Mouse (Mus musculus): ENCODE results near the gene Borcs8. TPM values are rescaled to one million over a fixed set of nuclear protein-coding genes. Genes with fewer than 3 reads are reported as not detected.

Borcs8 gene
- 104 and 117 TPM in 2 replicates for polyA plus RNA-seq (2012; rRNA removed)

GRCm38 (mm10) chr8:70139026-70139857 lies at the start of gene Borcs8, which contains the start of the genes Rfxank and Mef2b:
Gene Borcs8, plus strand, starts transcription at chr8:70139499.
Gene Rfxank, minus strand, starts transcription at chr8:70139154.
Gene Mef2b, plus strand, starts transcription at chr8:70139711.
- Histone ChIP-seq H3K4me3 (ENCODE audit: control insufficient read depth, low read depth, low read length) (peak within 1 kb of the TSS; percentile 98), H3K36me3 (ENCODE audit: control insufficient read depth, insufficient read depth, low read length) (no peaks in the 10 kb centered on the region), H3K27me3 (ENCODE audit: control insufficient read depth, insufficient read depth, low read length) (no peaks in the 10 kb centered on the region), H3K27ac (ENCODE audit: control insufficient read depth, insufficient read depth, low read depth, low read length) (peak within 1 kb of the TSS; percentile 75), H3K4me1 (ENCODE audit: control insufficient read depth, insufficient read depth, low read length) (peaks cover 4% of the 10 kb centered on the region)
- TF ChIP-seq POLR2A (IDR thresholded peaks at IDR 0.05; ENCODE audit: control insufficient read depth, low read depth, low read length) = peak; percentile 60
- TF ChIP-seq CTCF (IDR thresholded peaks at IDR 0.05; ENCODE audit: control insufficient read depth, insufficient read depth, insufficient replicate concordance, low read depth, low read length) = no peak

- Histone ChIP-seq H3K4me1 (ENCODE audit: control insufficient read depth, insufficient read depth, low read length) (peaks cover 10% of the 10 kb centered on the region), H3K27ac (ENCODE audit: control insufficient read depth, insufficient read depth, low read depth, low read length) (no peak overlapping the region), H3K4me3 (ENCODE audit: control insufficient read depth, low read depth, low read length) (no peak overlapping the region), H3K27me3 (ENCODE audit: control insufficient read depth, insufficient read depth, low read length) (no peaks in the 10 kb centered on the region), H3K36me3 (ENCODE audit: control insufficient read depth, insufficient read depth, low read length) (no peaks in the 10 kb centered on the region)
- TF ChIP-seq POLR2A (IDR thresholded peaks at IDR 0.05; ENCODE audit: control insufficient read depth, low read depth, low read length) = no peak
- no peak for TF ChIP-seq CTCF (IDR thresholded peaks at IDR 0.05; ENCODE audit: control insufficient read depth, insufficient read depth, insufficient replicate concordance, low read depth, low read length)
Measured at GRCm38 (mm10) chr8:70092786-70093185, 46.5 kb upstream of the Borcs8 start.

GRCm38 (mm10) chr8:70099276-70099675 lies 40.0 kb upstream of the Borcs8 start:
- Histone ChIP-seq H3K4me1 (ENCODE audit: control insufficient read depth, insufficient read depth, low read length) (no peaks in the 10 kb centered on the region), H3K36me3 (ENCODE audit: control insufficient read depth, insufficient read depth, low read length) (no peaks in the 10 kb centered on the region)
- TF ChIP-seq POLR2A (IDR thresholded peaks at IDR 0.05; ENCODE audit: control insufficient read depth, low read depth, low read length) (no peak), CTCF (IDR thresholded peaks at IDR 0.05; ENCODE audit: control insufficient read depth, insufficient read depth, insufficient replicate concordance, low read depth, low read length) (no peak)

GRCm38 (mm10) chr8:70100241-70100640 lies 39.1 kb upstream of the Borcs8 start:
- Histone ChIP-seq H3K4me1 (ENCODE audit: control insufficient read depth, insufficient read depth, low read length) (no peaks in the 10 kb centered on the region), H3K4me3 (ENCODE audit: control insufficient read depth, low read depth, low read length) (no peak overlapping the region), H3K27ac (ENCODE audit: control insufficient read depth, insufficient read depth, low read depth, low read length) (no peak overlapping the region), H3K27me3 (ENCODE audit: control insufficient read depth, insufficient read depth, low read length) (no peaks in the 10 kb centered on the region), H3K36me3 (ENCODE audit: control insufficient read depth, insufficient read depth, low read length) (no peaks in the 10 kb centered on the region)
- TF ChIP-seq CTCF (IDR thresholded peaks at IDR 0.05; ENCODE audit: control insufficient read depth, insufficient read depth, insufficient replicate concordance, low read depth, low read length) (no peak), POLR2A (IDR thresholded peaks at IDR 0.05; ENCODE audit: control insufficient read depth, low read depth, low read length) (no peak)

More at GRCm38 (mm10) chr8:70099276-70099675, 40.0 kb upstream of the Borcs8 start:
- Histone ChIP-seq H3K27ac (ENCODE audit: control insufficient read depth, insufficient read depth, low read depth, low read length) (no peak overlapping the region), H3K4me3 (ENCODE audit: control insufficient read depth, low read depth, low read length) (no peak overlapping the region), H3K27me3 (ENCODE audit: control insufficient read depth, insufficient read depth, low read length) (no peaks in the 10 kb centered on the region)

- TF ChIP-seq POLR2A (IDR thresholded peaks at IDR 0.05; ENCODE audit: control insufficient read depth, low read depth, low read length) (no peak), CTCF (IDR thresholded peaks at IDR 0.05; ENCODE audit: control insufficient read depth, insufficient read depth, insufficient replicate concordance, low read depth, low read length) (peak; percentile 43; the same call in 1 of the 2 replicates)
- Histone ChIP-seq H3K4me3 (ENCODE audit: control insufficient read depth, low read depth, low read length) (no peak overlapping the region), H3K27ac (ENCODE audit: control insufficient read depth, insufficient read depth, low read depth, low read length) (no peak overlapping the region), H3K36me3 (ENCODE audit: control insufficient read depth, insufficient read depth, low read length) (no peaks in the 10 kb centered on the region), H3K27me3 (ENCODE audit: control insufficient read depth, insufficient read depth, low read length) (no peaks in the 10 kb centered on the region), H3K4me1 (ENCODE audit: control insufficient read depth, insufficient read depth, low read length) (no peaks in the 10 kb centered on the region)
Measured at GRCm38 (mm10) chr8:70104506-70104905, 34.8 kb upstream of the Borcs8 start.

DNA sequence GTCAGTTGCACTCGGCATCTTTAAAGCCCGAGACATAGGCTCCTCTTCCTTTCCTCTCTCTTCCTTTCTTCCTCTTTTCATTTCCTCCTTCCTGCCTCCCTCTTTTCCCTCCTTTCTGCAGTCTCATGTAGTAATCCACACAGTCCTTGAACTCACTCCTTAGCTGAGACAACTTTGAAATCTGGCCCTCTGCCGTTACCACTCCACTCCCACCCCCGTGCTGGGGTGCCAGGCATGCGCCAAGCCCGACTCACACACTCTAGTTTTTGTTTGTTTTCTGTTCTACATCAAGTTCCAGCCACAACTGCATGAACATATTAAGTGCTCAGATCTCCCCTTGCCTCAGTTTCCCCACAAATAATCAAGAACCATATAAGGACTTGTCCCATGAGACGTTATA lies 34.4 kb upstream of the Borcs8 start:
- TF ChIP-seq POLR2A (IDR thresholded peaks at IDR 0.05; ENCODE audit: control insufficient read depth, low read depth, low read length) (no peak), CTCF (IDR thresholded peaks at IDR 0.05; ENCODE audit: control insufficient read depth, insufficient read depth, insufficient replicate concordance, low read depth, low read length) (no peak)
- H3K27ac ChIP-seq (ENCODE audit: control insufficient read depth, insufficient read depth, low read depth, low read length) = no peak overlapping the region
- no peaks in the 10 kb centered on the region for H3K36me3 ChIP-seq (ENCODE audit: control insufficient read depth, insufficient read depth, low read length)
- H3K4me3 ChIP-seq (ENCODE audit: control insufficient read depth, low read depth, low read length) = no peak overlapping the region
- no peaks in the 10 kb centered on the region for H3K4me1 ChIP-seq (ENCODE audit: control insufficient read depth, insufficient read depth, low read length)
- no peaks in the 10 kb centered on the region for H3K27me3 ChIP-seq (ENCODE audit: control insufficient read depth, insufficient read depth, low read length)

GRCm38 (mm10) chr8:70110451-70110850 lies 28.8 kb upstream of the Borcs8 start:
- TF ChIP-seq CTCF (IDR thresholded peaks at IDR 0.05; ENCODE audit: control insufficient read depth, insufficient read depth, insufficient replicate concordance, low read depth, low read length) (no peak), POLR2A (IDR thresholded peaks at IDR 0.05; ENCODE audit: control insufficient read depth, low read depth, low read length) (no peak)
- peaks cover 13% of the 10 kb centered on the region for H3K4me1 ChIP-seq (ENCODE audit: control insufficient read depth, insufficient read depth, low read length)
- no peaks in the 10 kb centered on the region; the same call in 1 of the 2 replicates for H3K27me3 ChIP-seq (ENCODE audit: control insufficient read depth, insufficient read depth, low read length)
- no peaks in the 10 kb centered on the region for H3K36me3 ChIP-seq (ENCODE audit: control insufficient read depth, insufficient read depth, low read length)
- H3K4me3 ChIP-seq (ENCODE audit: control insufficient read depth, low read depth, low read length) = no peak overlapping the region; the same call in 1 of the 2 replicates
- H3K27ac ChIP-seq (ENCODE audit: control insufficient read depth, insufficient read depth, low read depth, low read length) = no peak overlapping the region

Measured in testis, adult 2 months (tissue).